Mouse (Mus musculus) neural tube, embryonic 13.5 days (tissue): Measurements from ENCODE around the gene Bckdhb. TPM values are rescaled to one million over a fixed set of nuclear protein-coding genes. Genes with fewer than 3 reads are reported as not detected.
"Not testable (repeated sequence)": the region's sequence is repeated elsewhere in the genome, so short reads cannot be mapped to it uniquely, and the experiment has no call there.

Experiments used
- ATAC-seq: fragments of 200-750 bp; cut with Nextera tagmentation; 2 replicates; pipeline ENCODE4 v1.8.0; 2017; ENCODE audit warnings: low read depth, mild to moderate bottlenecking, moderate TSS enrichment, moderate library complexity
- H3K27ac ChIP-seq: fragments of 300-500 bp; sonication (generic); replicated peaks from 2 replicates; pipeline ENCODE4 v1.5.1; 2015; ENCODE audit warnings: moderate library complexity, mild to moderate bottlenecking, inconsistent platforms
- H3K27me3 ChIP-seq: fragments of 300-500 bp; sonication (generic); 2 replicates; pipeline ENCODE4 v1.6.1; 2015; ENCODE audit warnings: mild to moderate bottlenecking, inconsistent platforms
- H3K36me3 ChIP-seq: fragments of 300-500 bp; sonication (generic); 2 replicates; pipeline ENCODE4 v1.6.1; 2015; ENCODE audit warnings: mild to moderate bottlenecking, inconsistent platforms
- H3K4me1 ChIP-seq: fragments of 300-500 bp; sonication (generic); replicated peaks from 2 replicates; pipeline ENCODE4 v1.6.1; 2015; ENCODE audit warnings: inconsistent platforms
- H3K4me2 ChIP-seq: fragments of 300-500 bp; sonication (generic); 2 replicates; pipeline ENCODE4 v1.6.1; 2015; ENCODE audit warnings: inconsistent platforms, mild to moderate bottlenecking, moderate library complexity
- H3K4me3 ChIP-seq: fragments of 300-500 bp; sonication (generic); 2 replicates; pipeline ENCODE4 v1.5.1; 2015; ENCODE audit warnings: mild to moderate bottlenecking, inconsistent platforms
- H3K9ac ChIP-seq: fragments of 300-500 bp; sonication (generic); 2 replicates; pipeline ENCODE4 v1.6.1; 2015; ENCODE audit warnings: moderate library complexity, mild to moderate bottlenecking, inconsistent platforms
- H3K9me3 ChIP-seq: fragments of 300-500 bp; sonication (generic); 2 replicates; pipeline ENCODE4 v1.6.1; 2016; ENCODE audit warnings: inconsistent platforms
- WGBS: fragments of 180-500 bp; shearing (Covaris S2); methylation state at CpG from one replicate; pipeline ENCODE4 v1.1.7; 2015; 5-methylcytosine and 5-hydroxymethylcytosine counted together
- polyA plus RNA-seq: library from polyadenylated mRNA; unstranded; fragments of >200 nt; fragmentation: Nextera tagmentation; extraction: Ambion mirVana; gene quantifications from 2 replicates; pipeline ENCODE4 v1.2.1, GENCODE M21; 2015

Gene Bckdhb
- polyA plus RNA-seq, 1 experiment from 2014 or later, result 34.1 TPM

DNA sequence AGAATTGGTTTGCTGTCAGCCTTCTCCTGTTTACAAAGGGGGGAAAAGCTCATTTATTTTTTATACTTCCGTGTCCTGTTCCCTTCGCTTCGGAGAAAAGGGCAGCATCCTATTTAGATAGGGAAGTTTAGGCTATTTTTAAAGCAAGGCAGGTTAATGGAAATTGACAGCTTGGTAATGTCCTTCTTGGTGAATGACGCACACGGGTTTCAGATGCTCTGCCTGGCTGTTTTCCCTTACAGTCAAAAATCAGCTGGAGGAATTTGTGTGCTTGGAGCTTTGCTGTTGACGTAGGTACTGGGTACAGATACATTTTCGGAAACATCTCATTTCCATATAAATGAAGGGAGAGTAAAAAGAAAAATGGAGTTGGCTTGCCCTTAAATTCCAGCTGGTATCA lies 44.4 kb downstream of the Bckdhb start:
- Histone ChIP-seq H3K27me3 (no peaks in the 10 kb centered on the region), H3K9me3 (no peaks in the 10 kb centered on the region), H3K27ac (no peak overlapping the region), H3K36me3 (no peaks in the 10 kb centered on the region), H3K4me3 (no peak overlapping the region), H3K4me1 (no peaks in the 10 kb centered on the region), H3K9ac (no peak overlapping the region), H3K4me2 (no peak overlapping the region)
- no peak for ATAC-seq
- 88% methylated on average over 7 of the region's 7 CpGs for WGBS

DNA sequence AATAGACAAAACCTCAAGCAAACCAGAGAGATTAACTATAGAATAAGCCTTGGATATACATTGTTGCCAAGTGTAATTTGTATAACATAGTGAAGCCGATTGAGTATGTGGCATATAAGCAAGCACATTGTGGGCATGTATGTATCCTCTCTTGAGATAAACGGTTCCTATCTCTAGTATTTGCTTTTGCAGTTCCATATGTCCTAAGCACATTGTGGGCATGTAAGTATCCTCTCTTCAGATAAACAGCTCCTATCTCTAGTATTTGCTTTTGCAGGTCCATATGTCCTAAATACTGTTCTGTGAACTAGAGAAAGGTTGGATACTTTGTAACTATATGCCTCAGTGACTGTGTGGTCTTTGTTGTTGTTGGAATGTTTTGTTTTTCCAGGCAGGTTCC lies 48.5 kb downstream of the Bckdhb start:
- Histone ChIP-seq H3K4me3 (no peak overlapping the region), H3K27me3 (no peaks in the 10 kb centered on the region), H3K4me2 (no peak overlapping the region), H3K9ac (no peak overlapping the region), H3K4me1 (no peaks in the 10 kb centered on the region), H3K9me3 (no peaks in the 10 kb centered on the region), H3K27ac (no peak overlapping the region), H3K36me3 (no peaks in the 10 kb centered on the region)
- 90% methylated on average over 2 of the region's 2 CpGs for WGBS
- ATAC-seq, result no peak

DNA sequence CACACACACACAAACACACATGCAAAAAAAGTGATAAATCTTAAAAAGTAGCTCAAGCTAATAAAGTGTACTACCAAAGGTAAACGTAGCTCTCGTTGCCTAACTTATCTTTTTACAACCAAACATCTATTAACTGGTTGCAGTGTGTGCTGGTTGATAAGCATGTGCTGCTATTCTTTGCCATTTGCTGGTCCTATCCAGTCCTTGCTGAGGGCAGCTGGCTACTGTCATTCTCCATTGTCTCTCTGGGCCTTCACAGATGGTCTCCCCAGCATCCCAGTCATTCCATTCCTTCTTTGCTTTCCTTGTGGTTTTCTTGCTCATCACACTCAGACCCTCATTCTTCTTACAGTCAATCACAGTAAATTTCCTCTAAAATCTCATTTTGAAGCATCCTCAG lies 50.9 kb downstream of the Bckdhb start:
- no peak overlapping the region for H3K9ac ChIP-seq
- ATAC-seq, result no peak
- H3K27me3 ChIP-seq, result no peaks in the 10 kb centered on the region
- no peaks in the 10 kb centered on the region for H3K36me3 ChIP-seq
- H3K4me2 ChIP-seq, result no peak overlapping the region
- no peaks in the 10 kb centered on the region for H3K4me1 ChIP-seq
- no peak overlapping the region for H3K27ac ChIP-seq
- WGBS, result 93% methylated on average over 2 of the region's 2 CpGs
- H3K9me3 ChIP-seq, result no peaks in the 10 kb centered on the region
- no peak overlapping the region for H3K4me3 ChIP-seq

DNA sequence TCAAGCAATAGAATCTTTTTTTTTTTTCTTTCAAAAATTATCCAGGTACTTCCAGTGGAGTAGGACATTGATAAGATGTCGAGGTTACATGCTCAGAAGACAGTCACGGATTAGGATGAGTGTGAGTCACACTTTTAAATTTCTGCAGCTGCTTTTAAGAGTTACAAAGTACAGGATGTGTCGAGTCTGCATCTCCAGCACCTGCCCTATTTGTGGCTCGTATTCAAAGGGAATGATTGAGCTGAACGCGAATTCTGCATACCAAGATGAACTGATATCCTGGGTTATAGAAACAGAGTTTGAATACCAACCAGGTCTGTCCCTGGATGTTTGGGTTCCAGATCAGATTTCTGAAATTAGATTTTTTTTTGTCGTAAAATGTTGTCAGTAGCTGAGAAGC lies 56.3 kb downstream of the Bckdhb start:
- no peak for ATAC-seq
- H3K9me3 ChIP-seq, result no peaks in the 10 kb centered on the region
- H3K4me2 ChIP-seq, result no peak overlapping the region
- WGBS, result 89% methylated on average over 7 of the region's 7 CpGs
- H3K27me3 ChIP-seq, result no peaks in the 10 kb centered on the region
- no peaks in the 10 kb centered on the region for H3K36me3 ChIP-seq
- no peak overlapping the region for H3K4me3 ChIP-seq
- no peaks in the 10 kb centered on the region for H3K4me1 ChIP-seq
- H3K9ac ChIP-seq, result no peak overlapping the region
- no peak overlapping the region for H3K27ac ChIP-seq

DNA sequence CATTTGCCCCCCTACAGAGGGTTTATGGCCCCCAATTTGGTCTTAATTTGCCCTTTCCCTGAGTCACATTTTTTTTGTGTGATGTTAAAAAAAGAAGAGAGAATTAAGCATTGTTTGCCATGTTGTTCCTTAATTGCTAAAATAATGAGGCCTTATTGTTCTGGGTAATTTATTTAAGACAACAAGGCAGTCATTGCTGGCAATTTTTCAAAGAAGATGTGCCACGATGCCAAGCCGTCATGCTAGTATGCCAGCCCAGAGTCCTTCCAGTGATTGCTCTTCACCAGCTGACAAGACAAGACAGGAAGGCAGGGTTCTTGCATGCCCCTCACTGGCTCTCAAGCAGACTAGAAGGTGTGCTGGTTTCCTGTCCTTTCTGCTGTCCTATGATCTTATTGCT lies 84.0 kb downstream of the Bckdhb start:
- no peak overlapping the region for H3K4me2 ChIP-seq
- no peak overlapping the region for H3K4me3 ChIP-seq
- no peaks in the 10 kb centered on the region for H3K27me3 ChIP-seq
- H3K9me3 ChIP-seq, result peaks cover 7% of the 10 kb centered on the region; the same call in 1 of the 2 replicates
- 28% methylated on average over 2 of the region's 2 CpGs for WGBS
- ATAC-seq, result no peak; the same call in 1 of the 2 replicates
- H3K27ac ChIP-seq, result no peak overlapping the region
- no peak overlapping the region for H3K9ac ChIP-seq
- 0 out of 2 replicates have a peak, but pooled peaks cover 3% of the 10 kb centered on the region for H3K4me1 ChIP-seq
- H3K36me3 ChIP-seq, result peaks cover 7% of the 10 kb centered on the region

DNA sequence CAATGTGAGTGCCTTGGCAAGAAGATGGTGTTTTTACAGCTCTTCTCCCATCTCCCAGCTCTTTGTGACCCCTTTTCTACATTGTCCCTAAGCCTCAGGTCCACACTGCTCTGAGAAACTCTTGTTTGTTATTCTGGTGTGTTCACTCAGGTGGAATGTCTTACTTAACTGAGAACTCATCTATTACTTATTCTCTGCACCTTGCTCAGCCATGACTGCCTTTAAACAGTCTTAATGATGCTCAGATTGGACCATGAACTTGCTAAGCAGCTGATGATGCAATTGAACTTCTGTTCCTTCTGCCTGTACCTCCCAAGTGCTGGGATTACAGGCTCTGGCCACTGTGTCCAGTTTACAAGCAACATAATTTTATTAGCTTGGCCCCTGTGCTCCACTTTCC lies 86.2 kb downstream of the Bckdhb start:
- Histone ChIP-seq H3K4me1 (0 out of 2 replicates have a peak, but pooled peaks cover 3% of the 10 kb centered on the region), H3K36me3 (no peaks in the 10 kb centered on the region), H3K4me3 (no peak overlapping the region), H3K27me3 (no peaks in the 10 kb centered on the region), H3K27ac (no peak overlapping the region), H3K4me2 (no peak overlapping the region), H3K9ac (no peak overlapping the region), H3K9me3 (no peaks in the 10 kb centered on the region)
- no peak for ATAC-seq

DNA sequence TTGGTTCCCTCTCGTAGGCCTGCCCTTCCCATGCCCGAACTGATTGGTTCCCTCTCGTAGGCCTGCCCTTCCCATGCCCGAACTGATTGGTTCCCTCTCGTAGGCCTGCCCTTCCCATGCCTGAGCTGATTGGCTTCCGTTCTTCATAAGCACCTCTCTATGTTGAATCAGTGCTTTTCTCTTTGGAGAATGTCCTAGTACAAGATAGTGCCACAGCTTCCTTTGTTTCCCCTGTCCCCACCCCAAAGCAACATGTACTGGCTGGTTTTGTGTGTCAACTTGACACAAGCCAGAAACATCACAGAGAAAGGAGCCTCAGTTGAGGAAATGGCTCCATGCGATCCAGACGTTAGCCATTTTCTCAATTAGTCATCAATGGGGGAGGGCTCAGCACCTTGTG lies 93.2 kb downstream of the Bckdhb start:
- H3K9me3 ChIP-seq, H3K27me3 ChIP-seq: not testable (repeated sequence)

DNA sequence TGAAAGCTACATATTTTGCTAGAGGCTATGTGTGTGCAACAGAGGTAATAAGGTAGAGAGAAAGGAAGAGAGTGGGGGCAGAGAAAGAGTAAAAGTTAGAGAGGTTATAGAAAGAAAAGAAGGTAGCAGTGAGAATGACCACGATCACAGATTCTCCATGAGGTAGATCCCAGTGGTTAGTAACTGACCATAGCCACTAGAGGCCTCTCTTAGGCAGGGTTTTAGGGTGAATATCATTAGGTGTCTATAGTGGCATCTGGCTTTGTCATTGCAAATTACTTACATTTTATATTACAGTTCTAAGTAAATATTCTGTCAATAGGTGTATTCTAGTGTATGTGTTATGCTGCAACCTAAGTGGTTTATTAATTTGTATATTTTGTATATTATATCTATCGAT lies 94.7 kb downstream of the Bckdhb start:
- 66% methylated on average over 2 of the region's 2 CpGs for WGBS
- H3K27ac ChIP-seq, result no peak overlapping the region
- H3K4me3 ChIP-seq, result no peak overlapping the region
- no peaks in the 10 kb centered on the region for H3K36me3 ChIP-seq
- H3K4me1 ChIP-seq, result no peaks in the 10 kb centered on the region
- no peak overlapping the region for H3K9ac ChIP-seq
- peak; percentile 53; the same call in 1 of the 2 replicates for ATAC-seq
- H3K27me3 ChIP-seq, result no peaks in the 10 kb centered on the region
- H3K4me2 ChIP-seq, result no peak overlapping the region
- H3K9me3 ChIP-seq, result no peaks in the 10 kb centered on the region

More for the DNA sequence above, 93.2 kb downstream of the Bckdhb start:
- not testable (repeated sequence) for H3K4me2 ChIP-seq, H3K4me3 ChIP-seq, H3K27ac ChIP-seq, H3K9ac ChIP-seq, H3K36me3 ChIP-seq, H3K4me1 ChIP-seq, ATAC-seq
- WGBS, result 93% methylated on average over 8 of the region's 8 CpGs

DNA sequence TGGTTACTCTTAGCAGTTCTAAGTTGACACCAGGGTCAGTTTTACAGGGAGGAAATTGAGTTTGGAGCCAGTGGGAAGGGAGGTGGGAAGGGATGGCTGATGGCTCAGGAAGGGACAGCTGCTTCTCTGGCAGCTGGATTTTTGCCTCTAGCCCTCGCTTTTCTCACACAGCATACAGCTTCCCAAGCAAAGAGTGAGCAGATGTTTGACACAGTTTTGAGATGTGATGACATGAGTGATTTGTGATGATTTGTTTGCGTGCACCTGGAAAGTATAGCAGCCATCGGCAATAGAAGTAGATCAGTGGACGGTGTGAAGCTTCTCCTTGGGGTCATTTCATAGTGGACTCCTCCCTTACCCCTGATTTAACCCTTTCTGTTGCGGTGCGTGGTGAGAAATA lies 96.2 kb downstream of the Bckdhb start:
- no peaks in the 10 kb centered on the region for H3K4me1 ChIP-seq
- H3K9me3 ChIP-seq, result no peaks in the 10 kb centered on the region
- H3K4me2 ChIP-seq, result no peak overlapping the region
- H3K27me3 ChIP-seq, result no peaks in the 10 kb centered on the region
- H3K36me3 ChIP-seq, result no peaks in the 10 kb centered on the region
- WGBS, result 87% methylated on average over 6 of the region's 6 CpGs
- ATAC-seq, result no peak
- no peak overlapping the region for H3K27ac ChIP-seq
- no peak overlapping the region for H3K9ac ChIP-seq
- H3K4me3 ChIP-seq, result no peak overlapping the region

DNA sequence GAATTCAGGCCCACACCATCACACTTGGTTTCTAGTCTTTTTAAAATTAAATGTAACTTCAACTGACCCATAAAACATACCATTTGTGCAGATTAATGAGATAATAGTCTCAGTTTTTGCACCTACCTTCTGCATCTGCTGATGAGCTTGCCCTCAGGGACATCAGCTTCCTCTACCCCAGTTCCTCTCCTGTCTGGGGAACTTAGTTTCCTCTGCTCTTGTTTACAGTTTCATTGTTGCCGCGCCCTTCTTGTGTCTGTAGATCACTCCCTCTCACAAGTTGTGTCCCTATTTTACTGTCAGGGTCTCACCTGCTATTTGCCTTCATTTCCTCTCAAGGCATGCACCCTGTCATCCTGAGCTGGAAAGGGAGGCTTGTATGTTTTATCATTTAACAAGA lies 103.2 kb downstream of the Bckdhb start:
- Histone ChIP-seq H3K27ac (no peak overlapping the region), H3K4me3 (no peak overlapping the region), H3K36me3 (no peaks in the 10 kb centered on the region), H3K9ac (no peak overlapping the region), H3K9me3 (no peaks in the 10 kb centered on the region), H3K4me1 (peaks cover 20% of the 10 kb centered on the region), H3K27me3 (no peaks in the 10 kb centered on the region), H3K4me2 (no peak overlapping the region)
- WGBS, result 92% methylated on average over 2 of the region's 2 CpGs
- ATAC-seq, result no peak

DNA sequence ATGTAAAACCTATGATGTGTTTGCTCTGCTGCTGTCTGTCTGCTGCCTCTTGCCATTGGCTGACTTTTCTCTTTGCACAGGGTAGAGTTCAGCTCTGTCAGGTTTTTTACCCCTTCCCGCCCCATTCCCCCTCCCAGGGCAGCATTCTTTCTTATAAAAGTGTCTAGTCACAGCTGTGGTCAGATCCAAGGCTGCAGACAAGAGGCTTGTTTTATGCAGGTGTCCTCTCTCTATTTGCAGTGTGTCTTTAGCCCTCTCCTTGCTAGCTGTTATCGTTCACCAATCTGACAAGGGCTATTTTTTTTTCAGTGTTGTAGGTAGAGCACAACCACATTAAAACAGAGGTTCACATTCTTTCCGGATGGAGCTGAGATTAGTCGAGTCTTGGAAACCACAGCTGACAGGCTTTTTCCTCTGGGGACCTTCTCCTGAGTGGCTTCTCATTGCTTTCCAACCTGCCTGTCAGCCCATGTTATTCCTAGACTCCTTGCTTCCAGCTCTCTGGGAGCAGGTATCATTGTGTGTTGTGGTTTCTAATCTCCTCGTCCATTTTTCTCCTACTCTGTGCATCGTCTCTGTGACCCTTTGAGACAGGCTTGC lies 105.8 kb downstream of the Bckdhb start:
- no peak overlapping the region for H3K27ac ChIP-seq
- H3K4me3 ChIP-seq, result no peak overlapping the region
- no peaks in the 10 kb centered on the region for H3K27me3 ChIP-seq
- no peak overlapping the region for H3K9ac ChIP-seq
- H3K36me3 ChIP-seq, result no peaks in the 10 kb centered on the region
- no peak overlapping the region for H3K4me2 ChIP-seq
- ATAC-seq, result no peak
- 74% methylated on average over 6 of the region's 6 CpGs for WGBS
- H3K9me3 ChIP-seq, result no peaks in the 10 kb centered on the region
- peaks cover 32% of the 10 kb centered on the region for H3K4me1 ChIP-seq

DNA sequence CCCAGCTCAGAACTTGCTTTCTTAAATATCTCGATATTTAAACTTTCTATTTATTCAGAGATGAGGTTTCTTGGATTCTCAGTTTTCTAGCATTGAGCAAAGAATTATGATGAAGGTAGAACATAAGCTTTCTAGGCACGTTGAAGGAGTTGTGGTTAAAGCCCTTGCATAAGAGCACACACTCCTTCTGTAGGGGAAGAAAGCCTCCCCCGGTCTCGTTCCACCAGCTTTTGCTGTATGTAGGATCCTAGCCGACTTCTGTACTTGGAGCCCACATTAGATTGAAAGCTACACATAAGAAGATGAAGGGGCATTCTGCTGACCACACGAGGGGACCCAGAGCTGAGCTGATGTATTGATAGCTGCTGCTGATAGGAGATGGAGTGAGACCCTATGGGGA lies 106.5 kb downstream of the Bckdhb start:
- Histone ChIP-seq H3K4me3 (no peak overlapping the region), H3K27me3 (no peaks in the 10 kb centered on the region), H3K9ac (no peak overlapping the region), H3K9me3 (no peaks in the 10 kb centered on the region), H3K36me3 (no peaks in the 10 kb centered on the region), H3K4me1 (peaks cover 32% of the 10 kb centered on the region), H3K4me2 (no peak overlapping the region), H3K27ac (no peak overlapping the region)
- no peak for ATAC-seq
- 89% methylated on average over 6 of the region's 6 CpGs for WGBS

DNA sequence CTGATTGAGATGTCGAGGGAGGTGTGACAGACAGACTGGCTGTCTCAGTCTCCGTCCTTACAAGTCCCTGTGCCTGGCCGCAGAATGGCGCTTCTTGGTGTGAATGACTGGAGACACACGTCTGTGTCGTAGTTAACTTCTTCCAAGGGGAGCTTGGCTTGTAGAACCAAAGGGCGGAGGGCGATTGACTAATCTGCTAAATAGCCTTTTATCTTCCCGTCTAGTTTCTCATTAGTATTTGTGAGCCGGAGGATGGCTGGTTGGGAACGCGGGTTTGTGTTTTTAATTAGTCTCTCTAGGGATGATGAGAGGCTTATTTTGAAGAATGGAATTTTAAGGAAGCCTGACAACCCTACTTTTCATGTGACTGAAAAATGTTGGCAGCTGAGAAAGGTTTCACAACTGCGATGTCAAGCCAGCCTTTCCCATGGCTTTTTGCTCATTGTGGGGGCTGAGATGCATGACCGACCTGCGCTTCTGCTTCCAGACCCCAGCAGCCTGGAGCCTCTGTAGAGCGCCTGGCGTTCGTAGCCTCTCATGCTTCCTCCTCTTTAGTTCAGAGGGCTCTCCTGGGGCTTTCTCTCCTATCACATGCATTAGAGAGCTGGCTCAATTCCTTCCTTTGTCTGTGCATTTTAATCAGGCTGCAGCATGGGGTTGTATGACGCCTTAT lies 107.9 kb downstream of the Bckdhb start:
- no peaks in the 10 kb centered on the region for H3K9me3 ChIP-seq
- no peaks in the 10 kb centered on the region for H3K36me3 ChIP-seq
- peak overlapping the region; percentile 83 for H3K27ac ChIP-seq
- H3K4me1 ChIP-seq, result peaks cover 32% of the 10 kb centered on the region
- 19% methylated on average over 19 of the region's 19 CpGs for WGBS
- H3K4me3 ChIP-seq, result peak overlapping the region; percentile 2; the same call in 1 of the 2 replicates
- ATAC-seq, result peak; percentile 95
- H3K9ac ChIP-seq, result peak overlapping the region; percentile 22; the same call in 1 of the 2 replicates
- H3K4me2 ChIP-seq, result peak overlapping the region; percentile 43
- H3K27me3 ChIP-seq, result no peaks in the 10 kb centered on the region
